Mouse (Mus musculus): ENCODE measurements around the gene Gm26657.

DNA sequence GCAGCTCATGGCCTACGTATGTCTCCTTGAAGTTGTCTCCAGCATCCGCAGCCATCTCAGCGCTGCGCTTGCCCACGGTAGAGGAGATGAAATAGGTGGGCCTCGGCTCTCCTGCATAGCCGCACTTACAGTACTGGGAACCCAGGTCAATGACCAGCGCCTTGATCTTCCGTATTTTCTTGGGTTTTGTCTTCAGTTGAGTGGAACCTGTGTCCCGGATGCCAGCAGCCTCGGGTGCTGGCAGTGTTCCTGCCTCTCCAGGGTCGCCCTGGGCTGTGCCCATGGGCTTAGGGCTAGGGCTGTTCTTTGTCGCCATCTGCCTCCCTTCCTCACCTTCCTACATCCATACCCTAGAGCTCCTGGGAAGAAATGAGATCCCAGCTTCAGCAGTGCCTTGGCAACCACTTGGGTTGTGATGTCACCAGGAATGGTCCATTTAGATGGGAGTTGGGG lies 1.2 kb downstream of the Gm26657 start, which contains the start of gene Actl7b:
- no peak for TF ChIP-seq POLR2A (IDR thresholded peaks at IDR 0.05; ENCODE audit: low read depth, low read length)
- no peak for TF ChIP-seq CTCF (IDR thresholded peaks at IDR 0.05; ENCODE audit: borderline replicate concordance, insufficient read depth, low read length)
